Mouse (Mus musculus): ENCODE data around the gene Eif3k. TPM values are rescaled to one million over a fixed set of nuclear protein-coding genes. Genes with fewer than 3 reads are reported as not detected.

The Eif3k gene
- 335 TPM for polyA plus RNA-seq (2012; fragmentation: generic; extraction: Trizol)

DNA sequence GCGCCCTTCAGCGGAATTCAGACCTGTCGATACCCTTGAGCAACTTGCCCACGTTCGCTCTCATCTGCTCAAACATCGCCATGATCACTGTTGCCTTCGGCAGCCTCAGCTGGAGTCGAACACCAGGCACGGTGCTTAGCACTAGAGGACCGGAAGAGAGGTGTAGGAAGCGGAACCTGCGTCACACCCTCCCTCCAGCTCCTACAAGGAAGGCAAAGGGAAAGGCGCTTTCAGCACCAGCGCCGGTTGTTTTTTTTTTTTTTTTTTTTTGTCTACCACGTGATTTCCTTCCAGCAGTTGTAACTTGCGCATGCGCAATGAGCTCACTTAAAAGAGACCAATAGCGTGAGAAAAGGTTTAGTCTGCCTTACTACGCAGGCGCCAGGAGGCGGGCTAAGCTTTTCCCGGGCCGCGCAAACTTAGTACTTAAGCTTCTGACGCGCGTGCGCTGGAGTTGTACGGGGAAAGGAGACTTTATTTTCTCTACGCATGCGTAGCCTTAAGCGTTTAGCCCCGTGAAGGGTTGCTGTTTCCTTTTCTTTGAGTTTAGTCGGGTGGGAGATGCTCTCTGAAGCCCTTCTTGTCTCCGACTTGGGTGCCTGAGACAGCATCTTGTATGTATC lies at the start of gene Eif3k, which contains the start of gene Map4k1:
Eif3k (minus strand) TSS at position 214 of the 623 bp plus-strand sequence.
Map4k1 (plus strand) TSS at position 400 of the 623 bp plus-strand sequence.
- Histone ChIP-seq H3K27me3 (ENCODE audit: control insufficient read depth, insufficient read depth, insufficient read length) (no peaks in the 10 kb centered on the region), H3K4me3 (peak within 1 kb of the TSS; percentile 92), H3K4me2 (ENCODE audit: low read depth) (peak within 1 kb of the TSS; percentile 99), H3ac (ENCODE audit: control insufficient read depth, insufficient read length) (peak within 1 kb of the TSS; percentile 98), H3K79me2 (ENCODE audit: control insufficient read depth, insufficient read depth) (peaks cover 15% of the 10 kb centered on the region), H3K36me3 (ENCODE audit: control insufficient read depth, insufficient read depth) (peaks cover 4% of the 10 kb centered on the region)
- no peak for TF ChIP-seq REST (IDR thresholded peaks at IDR 0.05; ENCODE audit: insufficient read depth, insufficient read length)
- no peak for TF ChIP-seq MYOG (IDR thresholded peaks at IDR 0.05; ENCODE audit: control insufficient read depth in 1 of 3, insufficient read depth in 1 of 3, insufficient read length in 2 of 3, low read depth in 2 of 3)
- TF ChIP-seq MAX (IDR thresholded peaks at IDR 0.05; ENCODE audit: low read depth): no peak
- no peak for TF ChIP-seq CEBPB (IDR thresholded peaks at IDR 0.05; ENCODE audit: insufficient read depth, poor library complexity, severe bottlenecking)
- no peak for TF ChIP-seq TCF12 (IDR thresholded peaks at IDR 0.05; ENCODE audit: insufficient read depth, poor library complexity, severe bottlenecking)
- peak; percentile 82 for TF ChIP-seq E2F4 (IDR thresholded peaks at IDR 0.05; ENCODE audit: insufficient read depth)
- TF ChIP-seq MYOD1 (IDR thresholded peaks at IDR 0.05; ENCODE audit: control insufficient read depth in 1 of 3, insufficient read length in 2 of 3, low read depth in 2 of 3): no peak
- peak; percentile 77 for TF ChIP-seq POLR2A (IDR thresholded peaks at IDR 0.05; ENCODE audit: insufficient read length, low read depth)
- no peak for TF ChIP-seq SRF (IDR thresholded peaks at IDR 0.05; ENCODE audit: control insufficient read depth, insufficient read length, low read depth)
- TF ChIP-seq POLR2AphosphoS2 (IDR thresholded peaks at IDR 0.05; ENCODE audit: insufficient read length, low read depth): peak; percentile 88
- TF ChIP-seq TCF3 (IDR thresholded peaks at IDR 0.05; ENCODE audit: insufficient read length, low read depth): no peak
- peak; percentile 71 for TF ChIP-seq USF1 (IDR thresholded peaks at IDR 0.05; ENCODE audit: low read depth)

DNA sequence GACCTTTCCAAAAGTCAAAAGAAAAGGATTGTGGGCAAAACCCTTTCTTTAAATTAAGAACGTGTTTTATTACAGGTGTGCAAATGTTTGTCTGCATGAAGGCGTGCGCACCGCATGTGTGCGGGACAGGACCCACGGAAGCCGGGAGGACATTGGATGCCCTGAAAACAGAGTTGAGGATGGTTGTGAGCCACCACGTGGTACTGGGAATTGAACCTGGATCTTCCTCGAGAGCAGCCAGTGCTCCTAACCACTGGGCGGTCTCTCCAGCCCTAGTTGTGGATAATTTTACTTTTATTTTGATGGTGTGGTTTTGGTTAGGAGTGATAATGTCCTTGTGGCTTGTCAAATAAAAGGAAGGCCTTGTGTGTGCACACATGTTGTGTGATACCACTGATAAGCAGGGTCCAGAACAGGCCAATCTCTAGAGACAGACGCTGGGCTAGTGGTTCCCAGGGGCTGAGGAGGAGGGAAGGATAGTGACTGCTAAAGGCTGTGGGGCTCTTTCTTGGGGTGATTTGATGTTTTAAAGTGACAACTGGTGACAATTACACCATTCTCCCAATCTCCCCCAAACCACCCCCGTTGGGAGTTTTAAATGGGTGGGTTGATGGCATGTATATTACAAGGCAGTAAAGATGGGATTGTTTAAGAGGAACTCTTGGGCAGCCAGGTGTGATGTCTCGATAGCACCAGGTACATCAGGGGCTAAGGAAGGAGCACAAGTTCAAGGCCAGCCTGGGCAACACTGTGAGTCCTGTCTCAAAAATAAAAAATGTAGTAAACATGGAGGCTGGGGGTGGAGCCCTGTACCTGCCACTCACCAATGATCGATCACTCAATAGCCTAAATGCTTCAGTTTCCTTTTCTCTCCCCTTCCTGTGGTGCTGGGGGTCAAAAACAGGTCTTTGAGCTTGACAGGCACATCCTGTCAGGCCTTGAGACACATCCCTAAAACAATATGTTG lies 48.3 kb upstream of the Eif3k start:
- Histone ChIP-seq H3ac (ENCODE audit: control insufficient read depth, insufficient read length) (no peak overlapping the region), H3K36me3 (ENCODE audit: control insufficient read depth, insufficient read depth) (no peaks in the 10 kb centered on the region), H3K27me3 (ENCODE audit: control insufficient read depth, insufficient read depth, insufficient read length) (no peaks in the 10 kb centered on the region), H3K4me2 (ENCODE audit: low read depth) (no peak overlapping the region), H3K79me2 (ENCODE audit: control insufficient read depth, insufficient read depth) (no peaks in the 10 kb centered on the region), H3K4me3 (no peak overlapping the region)
- TF ChIP-seq MYOD1 (IDR thresholded peaks at IDR 0.05; ENCODE audit: control insufficient read depth in 1 of 3, insufficient read length in 2 of 3, low read depth in 2 of 3) (no peak), USF1 (IDR thresholded peaks at IDR 0.05; ENCODE audit: low read depth) (peak; percentile 1)

DNA sequence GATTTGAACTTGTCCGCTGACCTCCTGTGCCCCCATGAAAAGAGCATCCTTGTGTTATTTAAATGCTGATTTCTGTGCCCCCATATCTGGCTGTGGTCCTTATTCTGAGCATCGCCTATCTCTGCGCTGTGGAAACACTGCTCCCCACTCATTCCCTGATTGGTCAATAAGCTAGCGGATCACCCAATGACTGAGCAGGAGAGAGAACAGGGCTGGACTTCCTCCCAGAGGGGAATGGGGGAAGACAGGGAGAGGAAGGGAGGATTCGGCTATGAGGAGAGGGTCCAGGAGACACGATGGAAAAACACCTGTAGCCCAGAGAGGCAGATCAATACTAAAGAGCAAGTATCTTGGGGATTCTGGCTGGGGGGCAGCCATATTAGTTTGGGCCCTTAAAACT lies 47.1 kb upstream of the Eif3k start:
- Histone ChIP-seq H3ac (ENCODE audit: control insufficient read depth, insufficient read length) (no peak overlapping the region), H3K27me3 (ENCODE audit: control insufficient read depth, insufficient read depth, insufficient read length) (no peaks in the 10 kb centered on the region), H3K4me3 (no peak overlapping the region), H3K79me2 (ENCODE audit: control insufficient read depth, insufficient read depth) (no peaks in the 10 kb centered on the region), H3K4me2 (ENCODE audit: low read depth) (no peak overlapping the region), H3K36me3 (ENCODE audit: control insufficient read depth, insufficient read depth) (no peaks in the 10 kb centered on the region)
- TF ChIP-seq SRF (IDR thresholded peaks at IDR 0.05; ENCODE audit: control insufficient read depth, insufficient read length, low read depth) (no peak), POLR2A (IDR thresholded peaks at IDR 0.05; ENCODE audit: insufficient read length, low read depth) (no peak), POLR2AphosphoS2 (IDR thresholded peaks at IDR 0.05; ENCODE audit: insufficient read length, low read depth) (no peak)

DNA sequence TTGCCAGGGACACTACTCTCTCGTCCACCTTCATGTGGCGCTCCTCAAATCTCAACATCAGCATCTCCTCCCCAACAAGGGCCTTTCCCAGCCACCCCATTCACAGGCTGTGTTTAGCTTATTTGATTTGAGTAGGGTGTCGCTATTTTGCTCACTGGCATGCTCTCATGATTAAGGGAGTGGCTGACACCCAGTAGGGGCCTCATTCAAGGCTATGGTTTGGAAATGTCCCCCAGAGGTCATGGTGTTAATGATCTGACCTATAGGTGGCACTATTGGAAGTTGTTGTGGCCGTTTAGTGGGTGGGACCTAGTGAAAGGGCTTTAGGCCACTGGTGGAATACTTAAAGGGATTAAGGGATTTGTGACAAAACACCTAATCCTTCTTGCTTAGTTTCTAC lies 45.1 kb upstream of the Eif3k start:
- Histone ChIP-seq H3ac (ENCODE audit: control insufficient read depth, insufficient read length) (no peak overlapping the region), H3K4me2 (ENCODE audit: low read depth) (no peak overlapping the region), H3K4me3 (no peak overlapping the region), H3K79me2 (ENCODE audit: control insufficient read depth, insufficient read depth) (no peaks in the 10 kb centered on the region), H3K36me3 (ENCODE audit: control insufficient read depth, insufficient read depth) (no peaks in the 10 kb centered on the region), H3K27me3 (ENCODE audit: control insufficient read depth, insufficient read depth, insufficient read length) (no peaks in the 10 kb centered on the region)
- TF ChIP-seq REST (IDR thresholded peaks at IDR 0.05; ENCODE audit: insufficient read depth, insufficient read length) (no peak), TCF3 (IDR thresholded peaks at IDR 0.05; ENCODE audit: insufficient read length, low read depth) (no peak), POLR2AphosphoS2 (IDR thresholded peaks at IDR 0.05; ENCODE audit: insufficient read length, low read depth) (no peak), MAX (IDR thresholded peaks at IDR 0.05; ENCODE audit: low read depth) (no peak), POLR2A (IDR thresholded peaks at IDR 0.05; ENCODE audit: insufficient read length, low read depth) (no peak), SRF (IDR thresholded peaks at IDR 0.05; ENCODE audit: control insufficient read depth, insufficient read length, low read depth) (no peak), E2F4 (IDR thresholded peaks at IDR 0.05; ENCODE audit: insufficient read depth) (no peak), USF1 (IDR thresholded peaks at IDR 0.05; ENCODE audit: low read depth) (no peak), CEBPB (IDR thresholded peaks at IDR 0.05; ENCODE audit: insufficient read depth, poor library complexity, severe bottlenecking) (no peak), MYOG (IDR thresholded peaks at IDR 0.05; ENCODE audit: control insufficient read depth in 1 of 3, insufficient read depth in 1 of 3, insufficient read length in 2 of 3, low read depth in 2 of 3) (no peak)

DNA sequence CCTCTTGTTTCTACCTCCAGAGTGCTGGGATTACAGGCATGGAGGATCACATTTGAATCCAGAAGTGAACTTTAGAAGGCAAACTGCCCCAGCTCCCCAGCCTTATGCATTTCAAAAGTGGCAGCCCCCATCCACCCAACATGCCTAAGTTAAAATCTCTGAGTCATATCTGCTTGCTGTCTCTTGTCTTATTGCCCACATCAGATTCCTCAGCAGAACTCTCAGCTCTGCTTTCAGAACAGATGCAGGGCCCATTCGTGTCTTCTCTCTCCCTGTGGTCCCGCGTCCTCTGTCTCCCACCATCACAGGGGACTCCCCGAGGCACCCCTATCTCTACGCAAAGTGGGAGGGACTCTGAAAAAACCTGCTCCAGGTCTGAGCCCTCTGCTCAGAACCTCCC lies 44.5 kb upstream of the Eif3k start:
- TF ChIP-seq MAX (IDR thresholded peaks at IDR 0.05; ENCODE audit: low read depth): no peak
- TF ChIP-seq CEBPB (IDR thresholded peaks at IDR 0.05; ENCODE audit: insufficient read depth, poor library complexity, severe bottlenecking): no peak
- no peak for TF ChIP-seq POLR2A (IDR thresholded peaks at IDR 0.05; ENCODE audit: insufficient read length, low read depth)
- H3K4me3 ChIP-seq: no peak overlapping the region
- H3K79me2 ChIP-seq (ENCODE audit: control insufficient read depth, insufficient read depth): no peaks in the 10 kb centered on the region
- no peaks in the 10 kb centered on the region for H3K27me3 ChIP-seq (ENCODE audit: control insufficient read depth, insufficient read depth, insufficient read length)
- H3K4me2 ChIP-seq (ENCODE audit: low read depth): no peak overlapping the region
- no peaks in the 10 kb centered on the region for H3K36me3 ChIP-seq (ENCODE audit: control insufficient read depth, insufficient read depth)
- no peak overlapping the region for H3ac ChIP-seq (ENCODE audit: control insufficient read depth, insufficient read length)

Data from myocyte (in vitro differentiated cells).